Mouse (Mus musculus) thymus, postnatal 10 days (tissue): ENCODE measurements around the gene Ankrd11.
A peak's percentile ranks its signal among the peaks of the same experiment; 100 is the strongest.
"Not testable (repeated sequence)": the region's sequence is repeated elsewhere in the genome, so short reads cannot be mapped to it uniquely, and the experiment has no call there.

ENCODE experiments used
- DNase-seq, 2 experiments: peaks; one replicate each; pipeline ENCODE4 v3.0.0; 2021; ENCODE audit warnings: low spot score in 2 of 2

The Ankrd11 gene

DNA sequence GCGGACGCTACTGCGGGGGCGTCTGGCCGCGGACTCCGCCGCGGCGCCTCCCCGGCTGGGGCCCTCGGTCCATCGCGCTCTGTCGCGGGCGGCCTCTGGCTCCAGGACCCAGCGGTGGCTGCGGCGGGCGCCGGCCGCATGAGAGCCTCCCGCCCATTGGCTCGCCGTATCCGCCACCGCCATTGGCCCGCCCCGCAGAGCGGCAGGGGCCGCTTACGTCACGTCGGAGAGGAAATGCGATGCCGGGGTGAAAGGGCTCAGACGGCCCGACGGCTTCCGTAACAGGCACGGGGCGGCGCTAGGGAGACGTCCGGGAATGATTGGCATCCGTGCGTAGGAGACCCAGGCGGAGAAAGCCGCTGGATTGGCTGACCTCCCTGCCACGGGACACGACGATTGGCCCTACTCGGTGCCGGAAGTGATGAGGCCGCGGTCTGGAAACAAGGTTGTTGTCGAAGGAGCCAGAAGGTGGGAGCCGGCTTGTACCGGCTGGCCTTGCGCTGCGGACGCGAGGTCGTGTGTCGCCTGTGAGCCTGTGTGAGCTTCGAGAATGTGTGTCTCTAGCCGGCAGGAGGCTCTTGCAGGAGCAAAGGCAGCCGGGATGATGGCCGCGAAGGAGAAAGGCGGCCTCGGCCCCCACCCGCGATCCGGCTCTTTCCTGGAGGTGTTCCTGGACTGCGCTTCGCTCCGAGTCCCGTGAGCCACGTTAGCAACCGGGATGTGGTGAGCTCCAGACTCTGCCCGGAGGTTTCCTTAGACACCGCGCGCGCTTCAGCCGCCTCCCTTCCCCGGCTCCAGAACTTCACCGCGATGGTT is at the start of gene Ankrd11:
TSS of gene Ankrd11 (minus strand) at position 120 of the 816 bp plus-strand sequence.
- DNase-seq, result peak; percentile 99 to 100

DNA sequence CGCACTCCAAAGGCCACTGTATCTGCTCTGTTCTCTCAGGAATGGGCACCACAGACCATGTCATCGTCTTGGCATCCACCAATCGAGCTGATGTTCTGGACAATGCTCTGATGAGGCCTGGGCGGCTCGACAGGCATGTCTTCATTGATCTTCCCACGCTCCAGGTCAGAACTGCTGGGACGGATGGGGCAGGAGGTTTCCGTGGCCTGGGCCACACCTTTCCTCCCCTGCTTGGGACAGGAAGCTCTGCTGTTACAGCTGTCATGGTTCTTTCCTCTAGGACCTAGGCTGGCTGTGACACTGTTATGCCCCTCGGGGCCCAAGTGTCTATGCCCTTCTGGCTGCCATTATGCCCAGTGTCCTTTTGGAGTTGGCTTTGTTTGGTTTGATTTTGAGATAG is 45.2 kb upstream of the Ankrd11 start:
- no peak for DNase-seq

DNA sequence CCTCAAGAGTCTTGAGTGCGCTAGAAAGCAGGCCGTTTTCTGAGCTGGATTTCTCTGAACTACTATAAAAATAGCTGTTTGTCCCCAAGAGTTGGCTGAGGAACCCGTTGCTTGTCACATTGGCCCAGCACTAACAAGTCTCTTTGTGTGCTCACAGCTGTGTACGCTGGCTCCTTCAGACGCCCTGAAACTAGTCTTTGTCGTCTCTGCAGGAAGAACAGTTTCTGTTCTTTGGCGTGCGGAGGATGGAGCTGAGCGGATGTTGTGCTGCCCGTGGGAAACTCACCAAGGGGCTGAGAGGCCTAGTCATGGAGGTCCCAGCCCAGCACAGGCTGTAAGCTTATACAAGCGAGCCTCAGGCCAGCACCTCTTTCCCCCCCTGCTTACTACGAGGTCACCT is 41.5 kb upstream of the Ankrd11 start:
- no peak for DNase-seq

DNA sequence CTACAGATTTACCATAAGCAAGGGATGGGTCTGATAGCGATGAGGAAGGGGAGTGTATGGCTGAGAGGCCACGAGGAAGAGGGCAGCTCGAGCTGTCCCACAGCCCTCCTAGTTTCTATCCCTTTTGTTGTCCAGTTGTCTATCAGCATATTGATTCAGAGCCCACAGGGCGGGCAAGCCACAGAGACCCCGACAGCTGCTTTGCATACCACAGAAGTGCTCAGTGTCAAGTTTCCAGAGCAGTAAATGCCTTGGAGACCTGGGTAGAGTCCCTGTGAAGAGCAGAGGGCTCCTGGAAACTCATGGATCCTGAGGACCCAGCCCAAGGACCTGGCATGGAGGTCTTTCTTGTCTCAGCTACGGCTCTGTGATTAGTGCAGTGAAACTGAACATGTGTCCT is 40.9 kb upstream of the Ankrd11 start:
- DNase-seq, result no peak

DNA sequence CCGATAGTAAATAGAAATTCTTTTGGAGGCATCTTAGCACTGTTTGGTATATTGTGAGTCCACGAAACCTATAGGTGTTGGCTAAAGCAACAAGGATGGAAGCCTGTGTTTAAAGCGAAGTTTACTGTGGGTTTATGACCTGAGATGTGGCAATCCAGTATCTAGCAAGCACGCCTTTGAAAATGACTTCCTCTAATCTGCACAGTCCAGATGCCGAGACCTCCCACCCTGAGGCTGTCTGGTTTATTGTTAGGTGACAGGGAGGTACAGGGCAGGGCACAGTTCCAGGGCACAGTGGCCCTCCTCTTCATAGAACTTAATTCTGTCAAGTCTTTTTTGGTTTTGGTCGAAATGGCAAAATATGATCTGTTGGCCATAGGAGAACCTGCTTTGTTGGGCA is 35.1 kb upstream of the Ankrd11 start:
- DNase-seq, result no peak

DNA sequence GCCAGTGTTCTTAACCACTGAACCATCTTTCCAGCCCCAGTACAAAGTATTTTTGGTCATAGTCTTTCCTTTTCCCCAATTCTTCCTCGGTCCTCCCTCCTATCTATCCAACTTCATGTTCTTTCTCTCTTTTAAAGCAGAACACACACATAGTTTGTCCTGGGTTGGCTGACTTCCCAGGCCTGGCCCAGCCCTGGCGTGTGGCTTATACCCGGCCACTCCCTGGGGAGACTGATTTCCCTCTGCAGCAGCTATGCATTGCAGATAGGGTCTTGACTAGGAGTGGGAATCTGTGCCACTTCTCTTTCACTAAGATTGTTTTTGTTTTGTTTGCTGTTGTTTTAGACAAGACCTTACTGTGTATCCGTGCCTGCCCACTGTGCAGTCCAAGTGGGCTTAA is 29.1 kb upstream of the Ankrd11 start:
- no peak for DNase-seq

DNA sequence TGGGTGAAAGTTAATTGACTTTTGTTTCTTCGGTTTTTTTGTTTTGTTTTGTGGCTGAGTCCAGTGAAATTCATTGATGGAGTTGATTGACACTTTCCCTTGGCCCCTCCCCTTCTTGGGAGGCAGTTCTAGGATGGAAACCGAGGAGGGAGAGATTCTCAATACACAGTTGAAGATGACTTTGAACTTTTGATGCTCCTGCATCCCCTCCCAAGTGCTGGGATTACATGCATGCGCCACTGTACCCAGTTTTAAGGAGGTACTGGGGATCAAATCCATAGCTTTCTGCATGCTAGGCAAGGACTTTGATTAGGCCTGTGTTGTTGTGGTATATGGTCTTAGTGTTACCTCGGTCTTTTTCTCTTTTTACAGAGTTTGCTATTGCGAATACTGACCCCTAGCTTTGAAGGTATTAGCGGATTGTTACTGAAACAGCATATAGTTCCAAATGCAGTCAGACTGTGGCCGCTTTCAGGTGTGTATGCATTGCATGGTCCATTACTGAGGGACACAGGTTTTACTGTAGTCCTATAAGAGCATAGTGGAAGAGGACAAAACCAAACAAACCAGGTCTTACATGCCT is 24.1 kb upstream of the Ankrd11 start:
- DNase-seq, result no peak

DNA sequence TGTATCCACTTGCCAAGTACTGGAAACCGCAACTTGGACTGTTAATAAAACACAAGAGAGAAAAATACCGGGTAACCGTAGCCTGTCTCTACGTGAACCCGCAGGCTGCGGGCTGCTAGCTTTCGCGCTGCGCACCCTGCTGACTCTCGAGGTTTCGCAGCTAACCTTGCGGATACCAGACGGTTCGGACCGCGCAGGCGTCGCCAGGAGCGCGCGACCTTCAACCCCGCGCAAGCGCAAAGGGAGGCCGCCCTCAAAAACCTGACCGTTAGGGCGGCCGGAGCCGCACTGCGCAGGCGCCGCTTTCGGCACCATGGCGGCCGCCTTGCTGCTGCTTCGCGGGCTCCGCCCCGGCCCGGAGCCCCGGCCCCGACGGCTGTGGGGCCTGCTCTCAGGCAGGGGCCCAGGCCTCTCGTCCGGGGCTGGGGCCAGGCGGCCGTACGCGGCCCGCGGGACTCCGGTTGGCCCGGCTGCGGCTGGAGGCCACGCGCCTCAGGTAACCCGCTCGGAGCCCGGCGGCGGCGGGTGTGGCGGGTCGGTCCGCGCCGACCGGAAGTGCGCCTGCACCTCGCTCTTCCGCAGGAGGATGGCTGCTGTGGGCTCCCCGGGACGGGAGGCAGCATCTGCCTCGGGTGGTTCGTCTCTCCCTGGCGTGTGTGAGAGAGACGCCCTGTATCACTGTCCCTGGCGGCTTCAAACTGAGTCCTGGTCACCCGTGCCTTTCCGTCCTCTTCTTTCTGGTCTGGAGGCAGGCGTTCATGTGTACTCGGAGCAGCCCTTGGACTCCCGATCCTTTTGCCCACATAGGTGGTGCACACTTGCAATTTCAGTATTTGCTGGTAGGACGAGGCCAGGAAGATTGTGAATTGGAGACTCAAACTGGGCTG is 23.4 kb upstream of the Ankrd11 start:
- peak; percentile 93 to 95 for DNase-seq

DNA sequence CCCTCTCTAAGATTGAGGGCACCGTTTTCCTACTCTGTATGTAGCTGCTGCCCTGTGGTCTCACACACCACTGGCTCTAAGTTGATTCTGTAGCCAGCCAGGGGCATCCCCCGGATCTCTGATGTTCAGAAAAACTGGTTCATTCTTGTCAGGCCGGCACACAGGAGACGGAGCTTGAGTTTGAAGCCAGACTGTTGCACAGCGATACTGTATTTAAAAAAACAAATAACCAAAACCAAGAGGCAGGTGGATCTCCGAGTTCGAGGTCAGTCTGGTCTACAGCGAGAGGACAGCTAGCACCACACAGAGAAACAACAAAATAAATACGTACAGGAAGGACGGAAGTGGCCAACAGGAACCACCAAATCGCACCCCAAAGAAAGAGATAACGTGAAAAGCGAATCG is 22.7 kb upstream of the Ankrd11 start:
- DNase-seq, result peak; percentile 12 to 28

DNA sequence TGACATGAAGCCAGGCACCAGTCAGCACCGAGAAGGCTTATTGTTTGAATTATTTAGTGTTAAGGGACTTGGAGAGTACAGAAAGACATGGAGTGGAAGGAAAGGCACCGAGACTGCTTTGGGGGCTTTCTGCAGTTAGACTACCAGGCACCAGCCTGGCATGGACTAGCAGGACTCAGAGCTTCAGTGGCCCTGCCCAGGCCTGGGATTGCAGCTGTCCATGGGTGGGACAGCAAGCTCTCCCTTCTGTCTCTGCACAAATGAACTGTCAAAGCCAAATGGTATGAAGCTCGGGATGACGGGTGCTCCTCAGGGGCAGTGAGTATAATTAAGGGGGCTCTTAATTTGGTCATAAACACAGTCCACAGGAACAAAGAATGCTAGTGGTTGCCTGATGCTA is 22.0 kb upstream of the Ankrd11 start:
- DNase-seq, result no peak

DNA sequence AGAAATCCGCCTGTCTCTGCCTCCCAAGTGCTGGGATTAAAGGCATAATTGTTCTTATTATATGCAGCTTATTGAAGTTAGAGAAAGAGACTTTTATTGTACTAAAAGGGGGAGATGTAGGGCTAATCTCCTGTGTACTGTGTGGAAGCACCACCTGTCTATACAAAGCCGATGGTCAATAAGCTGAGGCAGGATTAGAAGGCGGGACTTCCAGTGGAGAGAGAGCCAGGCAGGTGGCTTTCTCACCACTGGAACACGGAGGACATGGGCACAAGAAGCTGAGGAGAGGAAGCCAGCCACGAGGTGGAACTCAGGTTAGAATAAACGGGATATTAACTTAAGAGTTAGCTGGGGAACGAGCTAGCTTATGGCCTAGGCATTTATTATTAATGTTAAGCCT is 20.6 kb upstream of the Ankrd11 start, which contains the start of gene Spg7:
TSS of gene Spg7 (plus strand) at position 222 of the 400 bp plus-strand sequence.
- no peak for DNase-seq

DNA sequence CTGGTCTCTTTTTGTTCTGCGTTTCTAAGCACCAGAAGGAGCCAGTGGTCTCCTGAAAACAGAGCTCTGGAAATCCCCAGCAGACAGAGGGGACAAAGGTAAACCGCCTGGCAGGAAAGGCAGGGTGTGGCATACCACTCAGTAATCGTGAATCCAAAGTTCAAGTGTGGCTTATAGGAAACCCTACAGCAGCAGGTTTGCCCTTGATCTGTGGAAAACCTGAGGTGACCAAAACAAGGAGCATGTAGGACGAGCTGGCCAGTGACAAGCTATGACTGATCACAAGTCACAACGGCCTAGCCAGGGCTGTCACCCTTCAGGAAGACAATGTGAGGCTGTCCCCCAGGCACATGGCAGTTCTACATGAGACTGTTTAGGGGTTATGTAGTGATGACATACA is 9.4 kb upstream of the Ankrd11 start:
- no peak for DNase-seq

DNA sequence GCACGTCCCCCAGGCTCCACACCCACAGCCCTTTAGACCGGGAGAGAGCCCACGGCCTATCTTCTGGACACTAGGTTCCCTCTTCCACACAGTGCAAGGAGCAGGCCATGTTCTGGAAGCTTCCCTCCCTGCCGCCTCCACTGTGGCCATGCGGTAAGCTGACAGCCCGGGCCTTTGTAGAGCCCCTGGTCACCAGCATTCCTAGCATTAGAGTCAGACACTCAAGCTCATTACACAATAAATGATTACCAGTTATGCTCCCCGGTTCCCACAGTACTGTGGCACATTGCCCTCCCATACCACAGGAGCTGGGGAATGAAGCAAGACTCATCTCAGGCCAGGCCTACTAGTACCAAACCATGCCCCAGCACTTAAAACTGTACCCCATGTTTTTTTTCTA is 6.3 kb upstream of the Ankrd11 start:
- DNase-seq, result no peak

DNA sequence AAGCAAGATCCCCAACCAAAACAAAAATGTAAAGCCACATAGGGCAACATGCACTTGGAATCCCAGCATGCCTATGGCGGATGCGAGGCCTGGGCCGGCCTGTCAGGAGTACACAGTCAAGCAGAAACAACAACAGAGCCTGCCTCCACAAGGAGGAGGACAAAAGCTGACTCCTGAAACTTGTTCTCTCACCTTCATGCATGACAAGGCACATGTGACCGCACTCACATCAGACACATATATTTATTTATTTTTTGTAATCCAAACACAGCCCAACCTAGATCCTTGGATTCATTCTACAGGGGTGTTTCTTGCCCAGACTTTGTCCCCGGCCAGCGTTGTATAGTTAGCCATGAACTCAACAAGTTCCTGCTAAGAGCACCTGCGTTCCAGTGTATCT is 5.8 kb upstream of the Ankrd11 start:
- no peak for DNase-seq

DNA sequence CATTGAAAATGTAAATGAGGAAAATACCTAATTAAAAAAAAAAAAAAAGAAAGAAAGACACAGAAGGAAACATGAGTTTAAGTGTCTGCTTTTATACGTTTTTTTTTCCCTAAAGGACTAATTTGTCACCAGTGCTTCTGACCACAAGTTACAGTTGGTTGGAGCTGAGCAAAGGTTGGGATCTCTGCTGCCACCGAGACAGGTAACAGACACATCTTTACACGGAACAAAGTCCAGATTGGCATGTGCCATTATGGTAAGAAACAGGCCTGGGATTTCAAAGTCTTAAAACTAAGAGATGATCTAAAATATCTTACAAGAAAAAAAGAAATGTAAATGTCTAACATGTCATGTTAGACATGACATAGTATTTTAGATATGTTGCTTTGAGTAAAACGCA is 4.6 kb upstream of the Ankrd11 start:
- no peak for DNase-seq

DNA sequence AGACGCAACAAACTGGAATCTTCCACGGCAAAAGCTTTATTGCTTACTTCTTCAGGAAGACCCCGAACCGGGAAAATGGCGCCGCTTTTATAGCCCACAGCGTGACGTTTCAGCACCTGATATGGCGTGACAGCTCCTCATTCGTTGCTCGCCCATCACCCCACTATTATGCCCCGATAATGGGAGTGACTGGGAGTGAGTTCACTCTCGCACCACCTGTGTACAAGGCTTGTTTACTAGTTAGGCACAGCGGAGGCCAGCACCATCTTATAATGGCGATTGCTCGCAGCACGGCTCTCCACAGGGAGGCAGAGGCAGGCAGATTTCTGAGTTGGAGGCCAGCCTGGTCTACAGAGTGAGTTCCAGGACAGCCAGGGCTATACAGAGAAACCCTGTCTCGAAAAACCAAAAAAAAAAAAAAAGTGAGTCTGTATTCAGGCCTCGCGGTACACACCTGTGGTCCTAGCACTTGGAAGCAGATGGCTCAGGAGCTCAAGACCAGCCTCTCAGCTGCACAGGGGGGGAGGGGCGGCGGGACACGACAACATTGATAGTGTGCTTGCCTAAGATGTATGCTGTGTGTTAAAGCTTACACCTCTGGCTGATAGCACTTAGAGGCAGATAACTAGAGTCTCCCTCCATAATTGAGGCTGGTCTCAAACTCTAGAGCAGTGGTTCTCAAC is 2.8 kb upstream of the Ankrd11 start:
- DNase-seq, result not testable (repeated sequence)

DNA sequence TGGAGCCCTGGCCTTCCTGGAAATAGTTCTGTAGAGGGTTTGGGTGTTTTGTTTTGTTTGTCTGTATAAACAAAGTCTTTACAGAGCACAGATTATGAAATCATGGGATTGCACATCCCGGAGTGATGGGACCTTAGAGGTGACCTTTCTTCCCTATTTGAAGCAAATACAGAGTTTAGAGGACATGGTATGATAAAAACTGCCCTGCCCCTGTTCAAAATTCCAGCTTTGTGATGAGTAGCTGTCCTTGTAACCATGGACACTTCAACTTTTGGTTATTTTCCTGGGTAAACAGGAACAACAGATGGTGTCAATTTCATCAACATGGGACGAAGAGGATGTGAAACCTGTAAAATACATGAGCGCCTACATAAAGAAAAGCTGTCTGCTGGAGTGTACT is 1.9 kb upstream of the Ankrd11 start:
- DNase-seq, result no peak

DNA sequence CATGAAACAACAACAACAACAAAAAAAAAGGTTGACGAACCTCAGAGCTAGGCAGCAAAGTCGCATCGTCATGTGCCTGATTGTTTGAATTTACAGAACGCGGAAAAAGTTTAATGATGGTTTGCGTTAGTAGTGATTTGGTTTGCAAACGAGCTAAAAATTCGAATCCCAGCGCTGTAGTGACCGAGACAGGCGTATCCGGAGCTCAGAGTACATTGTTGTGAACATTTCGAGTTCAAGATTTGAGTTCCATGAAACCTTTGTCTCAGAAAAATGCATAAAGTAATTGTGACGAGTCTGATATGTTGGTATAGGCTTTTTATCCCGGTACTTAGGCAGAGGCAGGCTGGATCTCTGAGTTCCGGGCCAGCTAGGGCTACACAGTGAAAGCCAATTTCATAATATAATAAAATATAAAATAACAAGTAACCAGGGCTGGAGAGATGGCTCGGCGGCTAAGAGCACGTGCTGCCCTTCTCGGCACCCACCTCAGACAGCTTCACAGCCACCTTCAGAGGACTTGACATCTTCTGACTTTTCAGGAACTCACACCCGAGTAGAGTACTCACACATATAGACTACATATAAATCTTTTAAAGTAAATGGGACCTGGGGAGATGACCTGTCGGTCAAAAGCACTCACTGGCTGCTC is 1.0 kb upstream of the Ankrd11 start:
- DNase-seq, result no peak

DNA sequence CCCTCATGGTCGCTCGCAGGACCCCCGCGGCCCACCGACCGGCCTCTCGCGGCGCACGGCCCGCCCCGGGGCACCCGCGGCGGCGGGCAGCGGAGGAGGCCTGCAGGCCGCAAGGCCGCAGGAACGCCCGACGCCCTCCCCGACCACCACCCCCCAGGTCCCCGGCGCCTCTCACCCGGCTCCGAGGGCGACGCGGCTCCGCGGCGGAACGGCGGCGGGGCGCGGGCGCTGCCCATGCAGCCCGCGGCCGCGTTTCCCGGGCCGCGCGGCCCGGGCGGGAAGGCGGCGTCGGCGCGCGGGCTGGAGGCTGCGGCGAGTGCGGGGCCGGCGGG is 337 bp downstream of the Ankrd11 start:
- DNase-seq, result peak in 1 of 2 experiments; percentile 48

DNA sequence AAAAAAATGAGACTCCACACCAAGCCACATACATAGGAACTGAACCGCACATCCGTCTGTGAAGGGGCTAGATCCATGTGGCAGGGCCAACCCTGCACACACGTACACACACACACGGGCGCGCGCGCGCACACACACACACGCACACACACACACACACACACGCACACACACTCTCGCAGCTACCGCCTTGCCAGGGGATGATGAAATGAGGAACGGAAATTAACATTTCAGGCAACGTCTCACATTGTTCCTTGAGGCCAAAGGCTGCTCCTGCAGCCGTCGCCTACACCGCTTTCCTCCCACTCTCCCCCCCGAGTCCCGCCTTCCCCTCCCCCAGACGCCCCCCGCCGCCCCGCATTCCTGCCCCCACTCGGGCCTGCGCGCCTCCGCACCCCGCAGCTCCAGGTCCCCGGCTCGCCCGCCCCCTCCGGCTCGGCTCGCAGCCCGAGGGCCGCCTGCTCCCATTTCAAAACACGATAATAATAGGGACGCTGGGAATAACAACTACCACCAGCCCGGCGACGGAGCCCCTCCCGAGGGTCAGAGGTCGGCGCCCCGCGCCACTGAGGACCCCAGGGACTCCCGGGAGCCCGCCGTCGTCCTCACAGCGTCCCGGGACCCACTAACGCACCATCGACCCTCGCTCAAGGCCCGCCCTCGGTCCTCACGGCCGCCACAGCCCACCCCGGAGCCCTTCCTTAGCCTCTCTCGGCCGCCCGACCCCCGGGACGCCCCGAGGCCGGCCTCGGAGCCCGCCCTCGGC is 886 bp downstream of the Ankrd11 start:
- peak; percentile 61 to 63 for DNase-seq
